Mouse (Mus musculus): ENCODE results near the gene Olfr948. TPM values are rescaled to one million over a fixed set of nuclear protein-coding genes. Genes with fewer than 3 reads are reported as not detected.

Gene Olfr948
- polyA plus RNA-seq (2017; shearing (Covaris generic)) = not detected

DNA sequence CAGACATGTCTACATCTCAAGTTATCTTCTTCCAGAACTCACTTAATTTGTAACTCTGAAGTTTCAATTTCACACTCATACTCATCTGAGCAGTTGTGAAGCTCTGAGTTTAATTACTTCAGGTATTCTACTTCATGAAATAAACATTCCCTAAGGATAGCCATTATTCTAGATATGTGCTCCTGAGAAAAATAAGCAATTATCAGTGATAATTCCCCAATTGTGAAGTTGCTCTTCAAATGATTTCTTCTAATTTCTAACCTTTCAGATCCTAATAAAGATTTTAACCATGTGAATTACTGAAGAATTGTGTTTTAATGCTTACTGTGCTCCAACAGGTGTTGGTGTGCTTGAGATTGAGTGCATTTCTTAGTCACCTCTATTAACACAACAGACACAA lies at the start of gene Olfr948:
TSS of gene Olfr948 (minus strand) at position 101 of the 400 bp plus-strand sequence.

DNA sequence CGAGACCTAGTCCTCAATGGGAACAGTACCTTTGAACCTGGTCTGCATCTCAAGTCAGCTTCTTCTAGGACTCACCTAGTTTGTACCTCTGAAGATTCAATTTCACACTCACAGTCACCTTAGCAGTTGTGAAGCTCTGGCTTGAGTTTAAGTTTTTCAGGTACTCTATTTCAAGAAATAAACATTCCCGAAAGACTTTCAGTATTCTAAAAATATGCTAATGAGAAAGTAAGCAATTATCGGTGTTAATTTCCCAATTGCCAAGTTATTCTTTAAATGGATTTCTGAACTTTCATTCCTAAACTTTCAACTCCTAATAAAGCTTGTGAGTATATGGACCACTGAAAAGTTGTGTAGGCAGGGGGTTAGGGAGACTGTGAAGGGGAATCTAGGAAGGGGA lies 49.1 kb downstream of the Olfr948 start, which contains the start of gene Olfr945:
TSS of gene Olfr945 (minus strand) at position 101 of the 400 bp plus-strand sequence.

Other genes starting within 250 kb of the Olfr948 start
- not detected for gene Olfr938, start 247.2 kb downstream of the Olfr948 start, polyA plus RNA-seq (2017; shearing (Covaris generic))
- gene Olfr27, start 197.9 kb downstream of the Olfr948 start, polyA plus RNA-seq (2017; shearing (Covaris generic)) = not detected
- gene Olfr943, start 159.7 kb downstream of the Olfr948 start, polyA plus RNA-seq (2017; shearing (Covaris generic)) = 0.10 TPM
- not detected for gene Olfr944, start 124.1 kb downstream of the Olfr948 start, polyA plus RNA-seq (2017; shearing (Covaris generic))
- gene Olfr1537, start 76.1 kb downstream of the Olfr948 start, polyA plus RNA-seq (2017; shearing (Covaris generic)) = not detected
- not detected for gene Olfr945, start 49.2 kb downstream of the Olfr948 start, polyA plus RNA-seq (2017; shearing (Covaris generic))
- gene Olfr951, start 61.4 kb upstream of the Olfr948 start, polyA plus RNA-seq (2017; shearing (Covaris generic)) = not detected
- gene Olfr952, start 101.1 kb upstream of the Olfr948 start, polyA plus RNA-seq (2017; shearing (Covaris generic)) = not detected
- not detected for gene Olfr954, start 130.7 kb upstream of the Olfr948 start, polyA plus RNA-seq (2017; shearing (Covaris generic))
- not detected for gene Olfr955, start 145.9 kb upstream of the Olfr948 start, polyA plus RNA-seq (2017; shearing (Covaris generic))
- not detected for gene Olfr44, start 167.9 kb upstream of the Olfr948 start, polyA plus RNA-seq (2017; shearing (Covaris generic))
- gene Olfr957, start 189.8 kb upstream of the Olfr948 start, polyA plus RNA-seq (2017; shearing (Covaris generic)) = not detected
- gene Olfr958, start 228.0 kb upstream of the Olfr948 start, polyA plus RNA-seq (2017; shearing (Covaris generic)) = 0.40 TPM
- gene Olfr959, start 249.5 kb upstream of the Olfr948 start, polyA plus RNA-seq (2017; shearing (Covaris generic)) = not detected

Measured in effector memory CD4-positive, alpha-beta T cell, adult 5 months (primary cell).